Mouse (Mus musculus) bone marrow, adult 2 months (tissue): ENCODE data around the gene Ugt1a8.

Experiments
- CTCF ChIP-seq: fragments of 200-500 bp; IDR thresholded peaks from 2 replicates; pipeline ENCODE4 v1.5.1; 2011; ENCODE audit warnings: low read length, control low read depth; ENCODE audit not compliant: control insufficient read depth, insufficient read depth
- POLR2A ChIP-seq: fragments of 200-500 bp; IDR thresholded peaks from 2 replicates; pipeline ENCODE4 v1.6.1; 2011; ENCODE audit warnings: low read depth, mild to moderate bottlenecking, control low read depth, low read length, borderline replicate concordance; ENCODE audit not compliant: control insufficient read depth

GRCm38 (mm10) chr1:88260604-88261377 is 173.2 kb downstream of the Ugt1a8 start:
- TF ChIP-seq CTCF (no peak), POLR2A (no peak)
